Mouse (Mus musculus) MN1 (cell line): ENCODE measurements at regions not wholly inside any gene's neighbourhood (a gene's known extent, or its start where the extent isn't known, plus 50 kb on each side); places are given as distances from the start of the nearest gene placed in this dataset.

Experiments
- DNase-seq: peaks from one replicate; pipeline ENCODE4 v3.0.0-alpha.2; 2016; ENCODE audit warnings: low spot score

GRCm38 (mm10) chr3:81279266-81279665, 243.1 kb downstream of the Pdgfc start:
- no peak for DNase-seq

GRCm38 (mm10) chr3:81289762-81290161, 253.5 kb downstream of the Pdgfc start:
- DNase-seq, result no peak

- no peak for DNase-seq
These were observed 256.2 kb downstream of the Pdgfc start for GRCm38 (mm10) chr3:81292404-81292803.

- no peak for DNase-seq
These were observed 257.1 kb downstream of the Pdgfc start for GRCm38 (mm10) chr3:81293186-81293819.

- DNase-seq, result no peak
These were observed 268.0 kb downstream of the Pdgfc start for GRCm38 (mm10) chr3:81304017-81304791.

- DNase-seq, result no peak
These were observed 269.4 kb downstream of the Pdgfc start for GRCm38 (mm10) chr3:81305412-81306165.

GRCm38 (mm10) chr3:81326866-81327265, 290.6 kb downstream of the Pdgfc start:
- DNase-seq, result no peak

- no peak for DNase-seq
These were observed 315.5 kb downstream of the Pdgfc start for GRCm38 (mm10) chr3:81351739-81352138.

- no peak for DNase-seq
These were observed 331.7 kb downstream of the Pdgfc start for GRCm38 (mm10) chr3:81367918-81368317.

- no peak for DNase-seq
These were observed 332.4 kb downstream of the Pdgfc start for GRCm38 (mm10) chr3:81368642-81369041.

- DNase-seq, result no peak
These were observed 333.5 kb downstream of the Pdgfc start for GRCm38 (mm10) chr3:81369742-81370141.

GRCm38 (mm10) chr3:81375990-81376389, 339.8 kb downstream of the Pdgfc start:
- DNase-seq, result no peak

GRCm38 (mm10) chr3:81377466-81377865, 341.2 kb downstream of the Pdgfc start:
- DNase-seq, result no peak

- no peak for DNase-seq
These were observed 343.1 kb downstream of the Pdgfc start for GRCm38 (mm10) chr3:81379362-81379761.

GRCm38 (mm10) chr3:81386931-81387330, 350.7 kb downstream of the Pdgfc start:
- no peak for DNase-seq

GRCm38 (mm10) chr3:81387634-81388033, 351.4 kb downstream of the Pdgfc start:
- DNase-seq, result no peak

- no peak for DNase-seq
These were observed 361.0 kb downstream of the Pdgfc start for GRCm38 (mm10) chr3:81397212-81397611.

GRCm38 (mm10) chr3:81401028-81401427, 364.8 kb downstream of the Pdgfc start:
- DNase-seq, result no peak

- no peak for DNase-seq
These were observed 372.7 kb downstream of the Pdgfc start for GRCm38 (mm10) chr3:81408914-81409313.

- DNase-seq, result peak; percentile 65
These were observed 385.7 kb downstream of the Pdgfc start for GRCm38 (mm10) chr3:81421875-81422274.

- DNase-seq, result no peak
These were observed 390.5 kb downstream of the Pdgfc start for GRCm38 (mm10) chr3:81426765-81427164.
